In genomic region chr7:63586184-63586870, GRCm38 (mm10) we compare ENCODE assay signal across 15 mouse cellular contexts.
DNase-seq lines count a peak whose midpoint lies in the region; ATAC-seq and TF ChIP-seq lines count a peak whose summit lies in the region.
"Had no signal": no experiment of that assay in that cellular context is flagged by ENCODE, and none has a peak within 500 bp of the region (broad histone marks: within the 10 kb centered on the region; RNA-seq: fewer than 3 reads in every experiment).

No protein-coding gene starts in this region.

- 68% methylated on average over 2 of the region's 2 CpGs for WGBS in midbrain, embryonic 16.5 days
- 61% methylated on average over 2 of the region's 2 CpGs for WGBS in midbrain, embryonic 11.5 days
- WGBS in kidney, embryonic 15.5 days, result 53% methylated on average over 2 of the region's 2 CpGs

- H3K27ac ChIP-seq in midbrain, embryonic 16.5 days (ENCODE audit: low read length), result no peak overlapping the region
- no peak overlapping the region for H3K27ac ChIP-seq in midbrain, embryonic 11.5 days (ENCODE audit: low read depth, low read length)
- H3K27ac ChIP-seq in cortical plate, adult 2 months (ENCODE audit: insufficient read depth, low read length), result no peak overlapping the region
- no peak overlapping the region for H3K27ac ChIP-seq in kidney, embryonic 15.5 days
- H3K27ac ChIP-seq: embryonic facial prominence, embryonic 12.5 days; gastrocnemius, adult 2 months; kidney, postnatal 0 days; limb, embryonic 13.5 days had no signal

- no peaks in the 10 kb centered on the region for H3K27me3 ChIP-seq in midbrain, embryonic 16.5 days (ENCODE audit: control insufficient read depth, insufficient read depth, low read depth, low read length)
- H3K27me3 ChIP-seq in midbrain, embryonic 11.5 days (ENCODE audit: control insufficient read depth, insufficient read depth, low read length), result no peaks in the 10 kb centered on the region
- H3K27me3 ChIP-seq in kidney, embryonic 15.5 days, result no peaks in the 10 kb centered on the region
- H3K27me3 ChIP-seq: embryonic facial prominence, embryonic 12.5 days; limb, embryonic 13.5 days had no signal

- no peak for DNase-seq in midbrain, embryonic 11.5 days (ENCODE audit: low spot score, missing footprints)
- DNase-seq in cerebellum, adult 11-12 months, result peak; percentile 74
- peak; percentile 36 for DNase-seq in layer of hippocampus, adult 9-10 months (ENCODE audit: low spot score)
- DNase-seq in frontal cortex, postnatal 25 days (ENCODE audit: low spot score in 2 of 2), result no peak
- DNase-seq: adrenal gland, adult 8-10 months; gastrocnemius, adult 2 months; heart, postnatal 14 days; thymus, postnatal 4 days had no signal

- no peak for TF ChIP-seq POLR2A in cortical plate, adult 2 months (IDR thresholded peaks at IDR 0.05; ENCODE audit: extremely low read depth, insufficient read depth, low read length)

- H3K36me3 ChIP-seq in midbrain, embryonic 16.5 days (ENCODE audit: control insufficient read depth, insufficient read depth, low read length), result no peaks in the 10 kb centered on the region
- H3K36me3 ChIP-seq in midbrain, embryonic 11.5 days (ENCODE audit: control insufficient read depth, insufficient read depth, low read length), result no peaks in the 10 kb centered on the region
- H3K36me3 ChIP-seq in kidney, embryonic 15.5 days, result no peaks in the 10 kb centered on the region
- H3K36me3 ChIP-seq: embryonic facial prominence, embryonic 12.5 days; limb, embryonic 13.5 days had no signal

- H3K4me2 ChIP-seq in midbrain, embryonic 16.5 days (ENCODE audit: low read length), result no peak overlapping the region
- H3K4me2 ChIP-seq in midbrain, embryonic 11.5 days, result no peak overlapping the region
- H3K4me2 ChIP-seq in kidney, embryonic 15.5 days, result no peak overlapping the region
- H3K4me2 ChIP-seq: embryonic facial prominence, embryonic 12.5 days; limb, embryonic 13.5 days had no signal

- no peak overlapping the region for H3K9ac ChIP-seq in midbrain, embryonic 16.5 days (ENCODE audit: low read depth, low read length)
- H3K9ac ChIP-seq in midbrain, embryonic 11.5 days (ENCODE audit: low read length), result no peak overlapping the region
- H3K9ac ChIP-seq in kidney, embryonic 15.5 days, result no peak overlapping the region
- H3K9ac ChIP-seq: embryonic facial prominence, embryonic 12.5 days; limb, embryonic 13.5 days had no signal

- 0 out of 2 replicates have a peak, but pooled peaks have one; percentile 17 for ATAC-seq in midbrain, embryonic 16.5 days
- ATAC-seq in midbrain, embryonic 11.5 days (ENCODE audit: low FRiP score), result no peak; the same call in 1 of the 2 replicates
- no peak for ATAC-seq in kidney, embryonic 15.5 days (replicated peaks; ENCODE audit: low FRiP score)
- ATAC-seq: lung, postnatal 0 days had no signal

- H3K4me1 ChIP-seq in midbrain, embryonic 16.5 days (ENCODE audit: control insufficient read depth, insufficient read depth, low read length), result no peaks in the 10 kb centered on the region
- no peaks in the 10 kb centered on the region for H3K4me1 ChIP-seq in midbrain, embryonic 11.5 days (ENCODE audit: control insufficient read depth, insufficient read depth, low read length)
- peaks cover 10% of the 10 kb centered on the region for H3K4me1 ChIP-seq in cortical plate, adult 2 months (ENCODE audit: control insufficient read depth, insufficient read depth, low read length)
- no peaks in the 10 kb centered on the region for H3K4me1 ChIP-seq in kidney, embryonic 15.5 days
- H3K4me1 ChIP-seq: embryonic facial prominence, embryonic 12.5 days; limb, embryonic 13.5 days had no signal

- H3K4me3 ChIP-seq in midbrain, embryonic 16.5 days (ENCODE audit: low read depth, low read length), result no peak overlapping the region
- no peak overlapping the region for H3K4me3 ChIP-seq in midbrain, embryonic 11.5 days (ENCODE audit: low read depth, low read length)
- H3K4me3 ChIP-seq in cortical plate, adult 2 months (ENCODE audit: insufficient read depth, low read length), result no peak overlapping the region
- H3K4me3 ChIP-seq in kidney, embryonic 15.5 days (replicated peaks), result no peak overlapping the region
- H3K4me3 ChIP-seq: embryonic facial prominence, embryonic 12.5 days; gastrocnemius, adult 2 months; limb, embryonic 13.5 days had no signal

- peak; percentile 54 for TF ChIP-seq CTCF in cortical plate, adult 2 months (IDR thresholded peaks at IDR 0.05; ENCODE audit: extremely low read depth, insufficient read depth, low read length)

- no peaks in the 10 kb centered on the region for H3K9me3 ChIP-seq in midbrain, embryonic 16.5 days (replicated peaks; ENCODE audit: control insufficient read depth, low read length, poor library complexity, severe bottlenecking)
- no peaks in the 10 kb centered on the region for H3K9me3 ChIP-seq in midbrain, embryonic 11.5 days (ENCODE audit: control insufficient read depth, low read length)
- no peaks in the 10 kb centered on the region for H3K9me3 ChIP-seq in kidney, embryonic 15.5 days (replicated peaks)
- H3K9me3 ChIP-seq: embryonic facial prominence, embryonic 12.5 days; limb, embryonic 13.5 days had no signal

Comparison
In these comparisons a context has a peak if more than half of its experiments do, and no peak if none do; other contexts are left out.
1. DNase-seq: peak in cerebellum, adult 11-12 months (single experiment) and layer of hippocampus, adult 9-10 months (single experiment); none in midbrain, embryonic 11.5 days (single experiment) and frontal cortex, postnatal 25 days (0 of 2).